Mouse (Mus musculus) adrenal gland, adult 10 weeks (tissue): ENCODE results near the gene Olfml2a. TPM values are rescaled to one million over a fixed set of nuclear protein-coding genes. Genes with fewer than 3 reads are reported as not detected.

Source experiments
- polyA plus RNA-seq: library from polyadenylated mRNA; stranded (reverse); fragments of 350-450 nt; fragmentation: Illumina TruSeq; extraction: RNeasy Lipid Tissue Mini Kit (QIAGEN cat#74804); gene quantifications from one replicate; pipeline ENCODE4 v1.2.3, GENCODE M21; 2014; ENCODE audit warnings: low read depth, low replicate concordance

Gene Olfml2a
- polyA plus RNA-seq = 11.7 TPM

GRCm38 (mm10) chr2:38931851-38932667 is at the start of gene Olfml2a:
TSS of gene Olfml2a (plus strand) at chr2:38931978.

DNA sequence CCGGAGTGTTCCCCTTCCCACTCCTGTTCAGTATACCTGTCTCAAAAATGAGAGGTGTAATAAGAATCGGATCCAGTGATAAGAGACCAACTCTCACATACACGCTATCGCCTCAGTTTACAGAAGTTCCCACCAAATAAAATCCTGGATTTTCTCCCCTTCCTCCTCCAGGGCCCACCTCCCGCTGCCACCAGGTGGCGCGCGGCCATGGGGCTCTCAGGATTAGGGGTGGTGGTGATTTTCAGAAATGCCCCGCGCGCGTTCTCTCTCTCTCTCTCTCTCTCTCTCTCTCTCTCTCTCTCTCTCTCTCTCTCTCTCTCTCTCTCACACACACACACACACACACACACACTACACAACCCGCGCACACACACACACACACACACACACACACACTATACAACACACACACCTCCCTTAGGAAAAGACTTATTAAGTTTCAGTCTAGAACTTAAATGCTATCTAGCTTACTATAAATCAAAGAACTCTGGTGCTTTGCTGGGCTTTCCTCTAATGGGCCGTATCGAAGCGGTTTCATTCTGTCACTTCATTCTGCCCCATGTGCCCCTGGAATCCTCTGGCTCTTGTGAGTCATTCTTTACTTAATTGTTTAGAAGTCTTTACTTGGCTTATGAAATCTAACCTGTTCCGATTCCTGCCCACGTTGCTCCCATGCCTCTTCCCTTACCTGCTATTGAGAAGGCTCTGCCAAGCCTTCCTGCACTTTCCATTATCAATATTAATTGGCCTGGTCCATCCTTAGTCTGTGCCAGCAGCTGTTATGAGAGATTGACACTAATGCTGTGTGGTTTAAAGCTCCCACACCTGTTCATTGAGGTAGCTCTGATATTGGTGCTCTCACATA is 4.4 kb upstream of the Olfml2a start, which contains the start of gene Nr6a1:
Nr6a1 (minus strand) TSS at position 574 of the 865 bp plus-strand sequence.

GRCm38 (mm10) chr2:38997386-38998374 is 65.9 kb downstream of the Olfml2a start, which contains the start of gene Wdr38:
TSS of gene Wdr38 (plus strand) at chr2:38997476.

GRCm38 (mm10) chr2:39004880-39005435 is 73.2 kb downstream of the Olfml2a start, which contains the start of gene Arpc5l:
TSS of gene Arpc5l (plus strand) at chr2:39005348.

GRCm38 (mm10) chr2:39005574-39006079 is 73.8 kb downstream of the Olfml2a start, which contains the start of gene Rpl35:
TSS of gene Rpl35 (minus strand) at chr2:39005624.

Other genes starting within 250 kb of the Olfml2a start
- gene Nr5a1, start 217.4 kb upstream of the Olfml2a start, polyA plus RNA-seq = 38.2 TPM
- 5.0 TPM for gene Nr6a1, start 4.3 kb upstream of the Olfml2a start, polyA plus RNA-seq
- gene Wdr38, start 65.5 kb downstream of the Olfml2a start, polyA plus RNA-seq = not detected
- 225 TPM for gene Arpc5l, start 73.4 kb downstream of the Olfml2a start, polyA plus RNA-seq
- gene Rpl35, start 73.6 kb downstream of the Olfml2a start, polyA plus RNA-seq = 54.9 TPM
- 39.5 TPM for gene Golga1, start 133.6 kb downstream of the Olfml2a start, polyA plus RNA-seq